Mouse (Mus musculus) thymus, adult 2 months (tissue): ENCODE measurements around the gene Rsg1.

Source experiments
- CTCF ChIP-seq: fragments of 200-500 bp; IDR thresholded peaks from 2 replicates; pipeline ENCODE4 v1.5.1; 2012; ENCODE audit warnings: mild to moderate bottlenecking, control low read depth, low read length, moderate library complexity, borderline replicate concordance; ENCODE audit not compliant: control insufficient read depth, poor library complexity, insufficient read depth; ENCODE audit errors: extremely low read depth
- POLR2A ChIP-seq: fragments of 200-500 bp; IDR thresholded peaks from 2 replicates; pipeline ENCODE4 v1.6.1; 2012; ENCODE audit warnings: mild to moderate bottlenecking, low read length, control low read depth, moderate library complexity; ENCODE audit not compliant: control insufficient read depth, poor library complexity, insufficient read depth; ENCODE audit errors: extremely low read depth

DNA sequence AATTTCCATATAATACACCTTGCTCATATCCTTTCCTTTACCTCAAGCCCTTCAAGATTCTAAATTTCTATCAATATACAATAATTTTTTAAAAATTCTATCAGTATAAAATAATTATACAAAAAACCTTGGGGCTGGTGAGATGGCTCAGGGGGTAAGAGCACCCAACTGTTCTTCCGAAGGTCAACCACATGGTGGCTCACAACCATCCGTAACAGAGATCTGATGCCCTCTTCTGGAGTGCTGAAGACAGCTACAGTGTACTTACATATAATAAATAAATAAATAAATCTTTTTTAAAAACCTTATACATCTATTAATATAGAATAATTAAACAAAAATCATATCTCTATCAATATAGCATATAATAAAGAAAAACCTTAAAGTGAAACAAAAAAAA lies 8.1 kb downstream of the Rsg1 start:
- no peak for TF ChIP-seq CTCF
- no peak for TF ChIP-seq POLR2A
